Mouse (Mus musculus) embryonic facial prominence, embryonic 14.5 days (tissue): ENCODE results near the gene Bahcc1. TPM values are rescaled to one million over a fixed set of nuclear protein-coding genes. Genes with fewer than 3 reads are reported as not detected.
A peak's percentile ranks its signal among the peaks of the same experiment; 100 is the strongest.

Source experiments
- ATAC-seq: fragments of 200-750 bp; cut with Nextera tagmentation; 2 replicates; pipeline ENCODE4 v1.8.0; 2017; ENCODE audit warnings: low read depth, moderate number of reproducible peaks, moderate TSS enrichment
- DNase-seq: peaks from one replicate; pipeline ENCODE4 v3.0.0-alpha.2; 2015; ENCODE audit warnings: low spot score
- H3K27ac ChIP-seq: fragments of 300-500 bp; sonication (generic); replicated peaks from 2 replicates; pipeline ENCODE4 v1.5.1; 2014; ENCODE audit warnings: low read depth, mild to moderate bottlenecking, low read length, moderate library complexity
- H3K27me3 ChIP-seq: fragments of 300-500 bp; sonication (generic); replicated peaks from 2 replicates; pipeline ENCODE4 v1.6.1; 2014; ENCODE audit warnings: low read length; ENCODE audit not compliant: control insufficient read depth, insufficient read depth
- H3K36me3 ChIP-seq: fragments of 300-500 bp; sonication (generic); 2 replicates; pipeline ENCODE4 v1.6.1; 2014; ENCODE audit warnings: low read length, mixed read lengths; ENCODE audit not compliant: control insufficient read depth, insufficient read depth
- H3K4me1 ChIP-seq: fragments of 300-500 bp; sonication (generic); 2 replicates; pipeline ENCODE4 v1.6.1; 2014; ENCODE audit warnings: antibody characterized with exemption, low read length; ENCODE audit not compliant: control insufficient read depth, insufficient read depth
- H3K4me2 ChIP-seq: fragments of 300-500 bp; sonication (generic); 2 replicates; pipeline ENCODE4 v1.6.1; 2014; ENCODE audit warnings: low read depth, mild to moderate bottlenecking, low read length, moderate library complexity, mixed read lengths
- H3K4me3 ChIP-seq: fragments of 300-500 bp; sonication (generic); 2 replicates; pipeline ENCODE4 v1.5.1; 2014; ENCODE audit warnings: low read depth, mild to moderate bottlenecking, low read length
- H3K9ac ChIP-seq: fragments of 300-500 bp; sonication (generic); 2 replicates; pipeline ENCODE4 v1.6.1; 2014; ENCODE audit warnings: low read depth, mild to moderate bottlenecking, low read length, moderate library complexity, mixed read lengths
- H3K9me3 ChIP-seq: fragments of 300-500 bp; sonication (generic); 2 replicates; pipeline ENCODE4 v1.6.1; 2016; ENCODE audit warnings: low read length; ENCODE audit not compliant: control insufficient read depth
- WGBS: fragments of 180-500 bp; shearing (Covaris S2); extraction: QIAGEN DNeasy Blood & Tissue Kit; methylation state at CpG from one replicate; pipeline ENCODE4 v1.1.7; 2014; 5-methylcytosine and 5-hydroxymethylcytosine counted together
- polyA plus RNA-seq: library from polyadenylated mRNA; unstranded; fragments of >200 nt; fragmentation: Nextera tagmentation; extraction: Ambion mirVana; gene quantifications from 2 replicates; pipeline ENCODE4 v1.2.1, GENCODE M21; 2014

Bahcc1 gene
- polyA plus RNA-seq, 1 experiment from 2014 or later = 11.1 TPM

- peak overlapping the region; percentile 34; the same call in 1 of the 2 replicates for H3K9ac ChIP-seq
- 80% methylated on average over 11 of the region's 11 CpGs for WGBS
- H3K27me3 ChIP-seq = no peaks in the 10 kb centered on the region
- no peak overlapping the region for H3K4me2 ChIP-seq
- H3K27ac ChIP-seq = no peak overlapping the region
- no peaks in the 10 kb centered on the region for H3K9me3 ChIP-seq
- H3K4me1 ChIP-seq = no peaks in the 10 kb centered on the region
- H3K36me3 ChIP-seq = peaks cover 96% of the 10 kb centered on the region
- H3K4me3 ChIP-seq = no peak overlapping the region
- ATAC-seq (no peak), DNase-seq (no peak)
Measured at GRCm38 (mm10) chr11:120279335-120279734, 46.6 kb downstream of the Bahcc1 start.

- Histone ChIP-seq H3K4me2 (no peak overlapping the region), H3K4me3 (no peak overlapping the region), H3K27ac (peak overlapping the region; percentile 15; the same call in 1 of the 2 replicates), H3K27me3 (no peaks in the 10 kb centered on the region), H3K9ac (no peak overlapping the region), H3K36me3 (peaks cover 96% of the 10 kb centered on the region), H3K9me3 (no peaks in the 10 kb centered on the region), H3K4me1 (no peaks in the 10 kb centered on the region)
- ATAC-seq (peak; percentile 32; the same call in 1 of the 2 replicates), DNase-seq (no peak)
- 60% methylated on average over 25 of the region's 25 CpGs for WGBS
Measured at GRCm38 (mm10) chr11:120280281-120280773, 47.6 kb downstream of the Bahcc1 start.

GRCm38 (mm10) chr11:120280774-120281173 is 48.0 kb downstream of the Bahcc1 start:
- WGBS = 78% methylated on average over 7 of the region's 7 CpGs
- Histone ChIP-seq H3K4me2 (no peak overlapping the region), H3K27me3 (no peaks in the 10 kb centered on the region), H3K4me1 (no peaks in the 10 kb centered on the region), H3K4me3 (no peak overlapping the region), H3K9ac (no peak overlapping the region), H3K9me3 (no peaks in the 10 kb centered on the region), H3K27ac (no peak overlapping the region), H3K36me3 (peaks cover 96% of the 10 kb centered on the region)
- ATAC-seq (no peak), DNase-seq (no peak)

GRCm38 (mm10) chr11:120281197-120281596 is 48.5 kb downstream of the Bahcc1 start:
- WGBS = 87% methylated on average over 3 of the region's 3 CpGs
- DNase-seq = no peak
- no peak overlapping the region for H3K4me2 ChIP-seq
- H3K36me3 ChIP-seq = peaks cover 96% of the 10 kb centered on the region
- no peak overlapping the region for H3K4me3 ChIP-seq
- no peak overlapping the region for H3K9ac ChIP-seq
- no peaks in the 10 kb centered on the region for H3K27me3 ChIP-seq
- H3K9me3 ChIP-seq = no peaks in the 10 kb centered on the region
- no peak for ATAC-seq
- no peaks in the 10 kb centered on the region for H3K4me1 ChIP-seq
- H3K27ac ChIP-seq = no peak overlapping the region

- DNase-seq (no peak), ATAC-seq (no peak)
- Histone ChIP-seq H3K9ac (no peak overlapping the region), H3K27me3 (no peaks in the 10 kb centered on the region), H3K27ac (no peak overlapping the region), H3K36me3 (peaks cover 96% of the 10 kb centered on the region), H3K9me3 (no peaks in the 10 kb centered on the region), H3K4me2 (no peak overlapping the region), H3K4me3 (no peak overlapping the region), H3K4me1 (no peaks in the 10 kb centered on the region)
- 85% methylated on average over 5 of the region's 5 CpGs for WGBS
Measured at GRCm38 (mm10) chr11:120283542-120283941, 50.8 kb downstream of the Bahcc1 start.

GRCm38 (mm10) chr11:120289644-120290043 is 56.9 kb downstream of the Bahcc1 start:
- H3K27me3 ChIP-seq = no peaks in the 10 kb centered on the region
- H3K9ac ChIP-seq = no peak overlapping the region; the same call in 1 of the 2 replicates
- no peak for ATAC-seq
- 88% methylated on average over 16 of the region's 17 CpGs for WGBS
- peaks cover 60% of the 10 kb centered on the region for H3K36me3 ChIP-seq
- H3K4me3 ChIP-seq = no peak overlapping the region
- no peaks in the 10 kb centered on the region for H3K9me3 ChIP-seq
- H3K4me2 ChIP-seq = no peak overlapping the region
- H3K4me1 ChIP-seq = peaks cover 8% of the 10 kb centered on the region; the same call in 1 of the 2 replicates
- DNase-seq = no peak
- no peak overlapping the region for H3K27ac ChIP-seq

GRCm38 (mm10) chr11:120290266-120290665 is 57.5 kb downstream of the Bahcc1 start:
- ATAC-seq = no peak
- Histone ChIP-seq H3K4me3 (no peak overlapping the region), H3K9me3 (no peaks in the 10 kb centered on the region), H3K4me1 (peaks cover 11% of the 10 kb centered on the region), H3K27ac (no peak overlapping the region), H3K9ac (no peak overlapping the region), H3K36me3 (peaks cover 53% of the 10 kb centered on the region), H3K4me2 (no peak overlapping the region), H3K27me3 (no peaks in the 10 kb centered on the region)
- no peak for DNase-seq
- WGBS = 86% methylated on average over 14 of the region's 14 CpGs

GRCm38 (mm10) chr11:120293714-120294113 is 61.0 kb downstream of the Bahcc1 start:
- no peak overlapping the region for H3K27ac ChIP-seq
- ATAC-seq = no peak
- no peak for DNase-seq
- H3K4me3 ChIP-seq = no peak overlapping the region
- peaks cover 19% of the 10 kb centered on the region for H3K36me3 ChIP-seq
- no peaks in the 10 kb centered on the region for H3K9me3 ChIP-seq
- H3K4me2 ChIP-seq = no peak overlapping the region
- H3K4me1 ChIP-seq = peaks cover 27% of the 10 kb centered on the region
- H3K27me3 ChIP-seq = no peaks in the 10 kb centered on the region
- WGBS = 67% methylated on average over 1 of the region's 1 CpGs
- no peak overlapping the region for H3K9ac ChIP-seq
